Mouse (Mus musculus) heart, adult 2 months (tissue): ENCODE results near the gene Acad12. TPM values are rescaled to one million over a fixed set of nuclear protein-coding genes. Genes with fewer than 3 reads are reported as not detected.

Experiments
- DNase-seq, 2 experiments: peaks; one replicate each; pipeline ENCODE4 v3.0.0; 2021
- H3K27ac ChIP-seq: fragments of 200-600 bp; 2 replicates; pipeline ENCODE4 v1.8.1; 2022
- H3K27me3 ChIP-seq: fragments of 200-500 bp; 2 replicates; pipeline ENCODE4 v1.6.1; 2012; ENCODE audit warnings: mild to moderate bottlenecking, low read length, inconsistent platforms, mixed read lengths; ENCODE audit not compliant: control insufficient read depth, insufficient read depth
- H3K36me3 ChIP-seq: fragments of 200-500 bp; 2 replicates; pipeline ENCODE4 v1.6.1; 2012; ENCODE audit warnings: low read length, inconsistent platforms; ENCODE audit not compliant: control insufficient read depth, insufficient read depth
- H3K4me1 ChIP-seq: fragments of 200-500 bp; 2 replicates; pipeline ENCODE4 v1.6.1; 2011; ENCODE audit warnings: low read length; ENCODE audit not compliant: control insufficient read depth, insufficient read depth
- H3K4me3 ChIP-seq: fragments of 200-600 bp; 2 replicates; pipeline ENCODE4 v1.8.1; 2022
- H3K79me2 ChIP-seq: fragments of 200-500 bp; replicated peaks from 2 replicates; pipeline ENCODE4 v1.6.1; 2012; ENCODE audit warnings: mild to moderate bottlenecking, inconsistent platforms, low read length, moderate library complexity, mixed read lengths; ENCODE audit not compliant: control insufficient read depth, insufficient read depth
- H3K9ac ChIP-seq: fragments of 200-500 bp; 2 replicates; pipeline ENCODE4 v1.6.1; 2012; ENCODE audit warnings: low read depth, mild to moderate bottlenecking, control low read depth, inconsistent platforms, low read length, mixed read lengths
- CTCF ChIP-seq: fragments of 200-600 bp; IDR thresholded peaks from 2 replicates; pipeline ENCODE4 v1.8.1; 2022; ENCODE audit warnings: antibody characterized with exemption, mild to moderate bottlenecking, moderate library complexity
- EP300 ChIP-seq: fragments of 200-500 bp; IDR thresholded peaks from 2 replicates; pipeline ENCODE4 v1.6.1; 2011; ENCODE audit warnings: low read depth, low read length, control low read depth; ENCODE audit not compliant: insufficient read depth
- POLR2A ChIP-seq: fragments of 200-500 bp; IDR thresholded peaks from 2 replicates; pipeline ENCODE4 v1.6.1; 2011; ENCODE audit warnings: mild to moderate bottlenecking, low read depth, low read length, control low read depth; ENCODE audit not compliant: insufficient read depth
- WGBS: fragments of 180-500 bp; shearing (Covaris S2); methylation state at CpG from one replicate; pipeline ENCODE4 v1.1.7; 2018; 5-methylcytosine and 5-hydroxymethylcytosine counted together
- intact Hi-C: fragments of 180-260 bp; cut with DNase I; formaldehyde crosslinking; loops from one replicate; pipeline ENCODE4 v1.15.1; 2025
- polyA plus RNA-seq: library from polyadenylated mRNA; depleted of rRNA; stranded (reverse); fragments of >200 nt; gene quantifications from 2 replicates; pipeline ENCODE4 v1.2.3, GENCODE M21; 2012
- total RNA-seq, 2 experiments: library from RNA; stranded (reverse); gene quantifications; 2 replicates each; pipeline ENCODE4 v1.2.3; 2021

Gene Acad12
- total and polyA plus RNA-seq, 3 experiments: 68.2 to 85.7 (median 80.2) TPM

DNA sequence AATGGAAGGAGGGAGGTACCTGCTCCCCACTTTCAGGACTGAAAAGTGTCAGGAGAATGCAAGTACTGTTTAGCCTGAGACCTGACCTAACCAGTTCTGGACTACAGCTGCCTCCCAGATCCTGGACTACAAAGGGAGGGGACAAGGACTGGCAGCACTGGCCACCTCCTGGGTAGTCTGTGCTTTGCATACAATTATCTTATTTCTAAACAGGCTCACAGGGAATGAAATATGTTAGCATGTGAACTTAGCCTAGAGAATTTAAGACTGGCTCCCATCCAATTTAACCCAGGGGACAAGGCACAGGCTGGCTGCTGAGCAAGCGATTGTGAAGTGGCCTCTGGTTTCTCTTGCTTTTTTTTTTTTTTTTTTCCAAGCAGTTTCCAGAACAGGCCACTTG, 48.0 kb downstream of the Acad12 start:
- DNase-seq: no peak
- no peak for TF ChIP-seq CTCF
- TF ChIP-seq POLR2A: no peak
- TF ChIP-seq EP300: no peak
- no peaks in the 10 kb centered on the region for H3K27me3 ChIP-seq
- H3K79me2 ChIP-seq: no peaks in the 10 kb centered on the region
- H3K27ac ChIP-seq: no peak overlapping the region
- H3K4me1 ChIP-seq: no peaks in the 10 kb centered on the region
- intact Hi-C loops: no loop called here
- WGBS: 59% methylated on average over 1 of the region's 1 CpGs
- no peaks in the 10 kb centered on the region for H3K36me3 ChIP-seq
- H3K4me3 ChIP-seq: no peak overlapping the region
- no peak overlapping the region for H3K9ac ChIP-seq

DNA sequence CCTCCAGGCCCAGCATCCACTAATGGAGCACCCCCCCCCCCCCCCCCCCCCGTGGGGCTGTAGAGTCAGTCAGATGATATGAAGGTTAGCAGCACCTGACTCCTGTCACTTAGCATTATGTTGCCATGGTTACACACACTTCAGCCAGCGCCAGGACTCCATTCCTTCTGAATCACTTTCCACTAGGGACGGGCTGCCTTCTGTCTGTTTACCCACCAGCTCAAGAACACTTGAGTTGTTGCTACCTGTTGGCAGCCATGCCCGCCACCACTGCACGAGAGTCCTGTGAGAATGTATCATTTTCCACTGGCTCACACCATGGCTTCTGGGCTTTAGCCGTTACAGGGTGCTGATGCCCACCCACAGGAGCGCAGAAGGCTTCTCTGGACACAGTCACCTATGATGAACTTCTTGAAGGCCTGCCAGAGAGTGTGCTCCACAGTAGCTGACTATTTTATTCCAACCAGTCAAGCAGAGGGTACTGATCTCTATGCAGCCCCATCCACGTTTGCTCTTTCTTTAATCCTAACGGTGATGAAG, 48.8 kb downstream of the Acad12 start:
- DNase-seq: no peak
- Histone ChIP-seq H3K4me1 (no peaks in the 10 kb centered on the region; the same call in 1 of the 2 replicates), H3K36me3 (no peaks in the 10 kb centered on the region), H3K4me3 (no peak overlapping the region), H3K79me2 (no peaks in the 10 kb centered on the region), H3K27ac (no peak overlapping the region), H3K27me3 (no peaks in the 10 kb centered on the region), H3K9ac (no peak overlapping the region)
- no peak for TF ChIP-seq CTCF
- TF ChIP-seq EP300: no peak
- TF ChIP-seq POLR2A: no peak
- 84% methylated on average over 9 of the region's 9 CpGs for WGBS
- intact Hi-C loops: no loop called here

DNA sequence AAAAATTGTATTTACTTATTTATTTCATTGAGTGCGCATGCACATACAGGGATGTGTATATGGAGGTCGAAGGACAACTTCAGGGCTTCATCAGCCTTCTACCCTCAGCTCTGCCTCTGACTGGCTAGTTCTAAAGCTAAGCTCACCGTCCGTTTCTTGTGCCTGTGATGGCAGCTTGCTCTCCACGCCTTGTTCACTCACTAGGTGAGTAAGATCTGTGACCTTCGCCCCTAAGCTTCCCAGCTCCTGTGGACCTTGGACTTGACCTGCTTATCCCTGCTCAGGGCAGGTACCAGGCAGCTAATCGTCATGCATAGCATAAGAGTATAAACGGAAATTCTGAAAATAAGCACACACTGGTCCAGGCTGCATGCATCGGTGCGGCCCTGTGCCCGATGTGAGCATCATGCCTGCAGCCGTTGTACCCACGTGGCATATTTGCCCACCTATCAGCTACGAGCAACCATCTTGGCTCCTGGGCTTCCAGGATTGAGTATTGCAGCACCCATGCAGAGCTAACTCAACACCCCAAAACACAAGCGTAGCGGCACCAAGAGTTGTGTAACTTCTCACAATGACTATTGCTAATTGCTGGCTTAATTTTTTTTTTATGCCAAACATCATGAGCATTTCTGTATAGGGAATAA, 52.6 kb downstream of the Acad12 start:
- intact Hi-C loops: no loop called here
- H3K4me3 ChIP-seq: no peak overlapping the region
- H3K36me3 ChIP-seq: no peaks in the 10 kb centered on the region
- 92% methylated on average over 16 of the region's 16 CpGs for WGBS
- no peak for DNase-seq
- TF ChIP-seq CTCF (no peak), POLR2A (no peak), EP300 (no peak)
- no peaks in the 10 kb centered on the region for H3K27me3 ChIP-seq
- no peaks in the 10 kb centered on the region for H3K79me2 ChIP-seq
- H3K27ac ChIP-seq: no peak overlapping the region
- no peak overlapping the region for H3K9ac ChIP-seq
- H3K4me1 ChIP-seq: peaks cover 3% of the 10 kb centered on the region; the same call in 1 of the 2 replicates

DNA sequence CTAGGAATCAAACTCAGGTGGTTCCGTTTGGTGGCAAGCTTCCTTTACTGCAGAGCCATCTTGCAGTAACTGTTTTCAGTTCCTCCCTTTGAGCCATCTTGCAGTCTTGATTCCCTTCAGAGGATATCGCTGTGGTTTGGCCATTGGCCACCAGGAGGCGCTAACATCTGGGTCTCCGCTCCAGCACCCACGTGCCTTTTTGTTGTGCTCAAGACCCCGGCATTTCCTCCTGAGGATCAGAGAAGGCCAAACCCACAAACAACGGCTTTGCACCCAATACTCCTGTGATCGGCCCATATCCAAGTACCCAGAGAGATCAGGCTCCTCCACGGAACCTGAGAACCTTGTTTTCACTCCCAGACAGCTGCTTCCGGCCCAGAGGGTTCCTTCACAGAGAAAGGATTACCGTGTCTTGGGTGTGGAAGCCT, 54.3 kb downstream of the Acad12 start:
- no peak for TF ChIP-seq POLR2A
- TF ChIP-seq EP300: 0 out of 2 replicates have a peak, but pooled peaks have one; percentile 39
- peak; percentile 98 for TF ChIP-seq CTCF
- peak overlapping the region; percentile 34 for H3K9ac ChIP-seq
- WGBS: 5% methylated on average over 11 of the region's 11 CpGs
- no peaks in the 10 kb centered on the region for H3K27me3 ChIP-seq
- H3K79me2 ChIP-seq: no peaks in the 10 kb centered on the region
- DNase-seq: peak; percentile 88 to 90
- peak overlapping the region; percentile 26; the same call in 1 of the 2 replicates for H3K27ac ChIP-seq
- no peak overlapping the region for H3K4me3 ChIP-seq
- H3K36me3 ChIP-seq: no peaks in the 10 kb centered on the region
- intact Hi-C loops: loop anchor here (1.0 kb wide), 2 partner anchors 18 to 38 kb away; no protein-coding TSS in a partner anchor
- H3K4me1 ChIP-seq: peaks cover 3% of the 10 kb centered on the region; the same call in 1 of the 2 replicates

DNA sequence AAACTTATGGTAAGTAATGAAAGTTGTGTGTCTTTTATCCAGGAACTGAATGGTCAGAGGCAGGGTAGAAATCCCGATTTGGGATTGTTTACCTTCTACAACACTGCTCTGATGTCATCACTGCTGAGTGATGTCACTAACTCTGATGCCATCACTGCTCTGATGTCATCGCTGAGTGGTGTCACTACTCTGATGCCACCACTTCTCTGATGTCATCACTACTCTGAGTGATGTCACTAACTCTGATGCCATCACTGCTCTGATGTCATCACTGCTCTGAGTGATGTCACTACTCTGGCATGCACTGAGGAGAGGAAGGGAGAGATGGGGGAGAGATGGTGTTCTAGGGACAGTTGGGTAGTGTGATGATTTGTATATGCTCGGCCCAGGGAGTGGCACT, 56.3 kb downstream of the Acad12 start:
- Histone ChIP-seq H3K27ac (no peak overlapping the region), H3K9ac (no peak overlapping the region), H3K36me3 (no peaks in the 10 kb centered on the region), H3K4me3 (no peak overlapping the region), H3K79me2 (no peaks in the 10 kb centered on the region), H3K4me1 (peaks cover 3% of the 10 kb centered on the region; the same call in 1 of the 2 replicates), H3K27me3 (no peaks in the 10 kb centered on the region)
- WGBS: 74% methylated on average over 3 of the region's 3 CpGs
- no peak for DNase-seq
- intact Hi-C loops: no loop called here
- TF ChIP-seq EP300 (no peak), POLR2A (no peak), CTCF (no peak)

DNA sequence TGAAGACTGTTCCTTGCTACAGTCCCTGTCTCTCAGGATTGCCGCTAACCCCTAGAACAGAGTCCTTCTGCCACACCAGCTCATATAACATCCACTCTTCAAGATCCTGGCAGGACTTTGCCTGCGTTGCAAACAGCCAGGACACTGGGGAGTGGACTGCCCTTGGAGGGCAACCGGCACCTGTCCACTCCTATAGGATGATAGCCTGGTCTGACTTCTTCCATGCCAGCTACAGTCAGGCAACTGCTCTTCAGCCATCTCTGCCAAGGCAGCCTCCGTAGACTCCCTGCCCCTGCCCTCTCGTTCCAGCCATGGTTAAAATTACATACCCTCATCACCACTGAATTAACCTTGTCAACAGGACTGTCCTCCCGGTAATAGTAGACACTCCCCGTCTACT, 69.5 kb downstream of the Acad12 start:
- 73% methylated on average over 7 of the region's 7 CpGs for WGBS
- H3K27me3 ChIP-seq: no peaks in the 10 kb centered on the region
- no peaks in the 10 kb centered on the region; the same call in none of the 2 replicates for H3K79me2 ChIP-seq
- no peak for TF ChIP-seq EP300
- no peak for TF ChIP-seq CTCF
- no peak for TF ChIP-seq POLR2A
- peaks cover 2% of the 10 kb centered on the region; the same call in 1 of the 2 replicates for H3K36me3 ChIP-seq
- H3K9ac ChIP-seq: no peak overlapping the region
- no peak overlapping the region for H3K4me3 ChIP-seq
- H3K27ac ChIP-seq: no peak overlapping the region
- intact Hi-C loops: loop anchor here (5.0 kb wide), 1 partner anchor 152 kb away; the partner anchor contains the start of gene Naa25
- DNase-seq: no peak
- peaks cover 3% of the 10 kb centered on the region for H3K4me1 ChIP-seq
